In genomic region chr5:22028379-22028778, GRCm38 (mm10) we compare ENCODE assay signal across 30 mouse cellular contexts.
"Had no signal": no experiment of that assay in that cellular context is flagged by ENCODE, and none has a peak within 500 bp of the region (broad histone marks: within the 10 kb centered on the region; RNA-seq: fewer than 3 reads in every experiment).

No protein-coding gene starts in this region.

- H3K27ac ChIP-seq: limb, embryonic 10.5 days; limb, embryonic 12.5 days; limb, embryonic 13.5 days; limb, embryonic 15.5 days; liver, embryonic 12.5 days; liver, embryonic 13.5 days; liver, embryonic 14.5 days; liver, embryonic 15.5 days; lung, embryonic 15.5 days; macrophage; midbrain, embryonic 10.5 days; midbrain, embryonic 12.5 days; midbrain, embryonic 13.5 days had no signal

- H3K9me3 ChIP-seq: limb, embryonic 10.5 days; limb, embryonic 12.5 days; limb, embryonic 13.5 days; limb, embryonic 15.5 days; liver, embryonic 12.5 days; liver, embryonic 13.5 days; liver, embryonic 15.5 days; lung, embryonic 15.5 days; megakaryocyte, embryonic 14.5 days; midbrain, embryonic 10.5 days; midbrain, embryonic 12.5 days; midbrain, embryonic 13.5 days had no signal

- H3K36me3 ChIP-seq: limb, embryonic 10.5 days; limb, embryonic 12.5 days; limb, embryonic 13.5 days; limb, embryonic 15.5 days; liver, embryonic 15.5 days; lung, embryonic 15.5 days; midbrain, embryonic 10.5 days; midbrain, embryonic 12.5 days; midbrain, embryonic 13.5 days had no signal

- DNase-seq: left cerebral cortex, postnatal 4 days; liver; liver, embryonic 13.5 days; liver, postnatal 0 days; lung, adult 18-20 months; lung, adult 2 months; lung, embryonic 14.5 days; lung, postnatal 10 days; lung, postnatal 14 days; lung, postnatal 36 days; lung, postnatal 4 days; midbrain, embryonic 14.5 days had no signal

- H3K4me1 ChIP-seq: limb, embryonic 13.5 days; limb, embryonic 15.5 days; liver, embryonic 12.5 days; liver, embryonic 13.5 days; liver, embryonic 15.5 days; lung, embryonic 15.5 days; megakaryocyte, embryonic 14.5 days had no signal

- ATAC-seq: liver, embryonic 12.5 days; liver, postnatal 0 days; lung, postnatal 0 days; midbrain, embryonic 13.5 days; midbrain, embryonic 16.5 days had no signal

- H3K27me3 ChIP-seq: limb, embryonic 12.5 days; limb, embryonic 13.5 days; limb, embryonic 15.5 days; liver, embryonic 12.5 days; liver, embryonic 13.5 days; liver, embryonic 15.5 days; lung, embryonic 15.5 days; megakaryocyte, embryonic 14.5 days; midbrain, embryonic 12.5 days; midbrain, embryonic 13.5 days had no signal

- H3K9ac ChIP-seq: limb, embryonic 12.5 days; limb, embryonic 13.5 days; limb, embryonic 15.5 days; liver, embryonic 12.5 days; liver, embryonic 13.5 days; liver, embryonic 14.5 days; liver, embryonic 15.5 days; liver, postnatal 0 days; lung, embryonic 14.5 days; lung, embryonic 15.5 days; midbrain, embryonic 12.5 days; midbrain, embryonic 13.5 days had no signal

- H3K4me3 ChIP-seq: limb, embryonic 10.5 days; limb, embryonic 12.5 days; limb, embryonic 13.5 days; limb, embryonic 15.5 days; liver, embryonic 12.5 days; liver, embryonic 13.5 days; liver, embryonic 15.5 days; lung, embryonic 15.5 days; megakaryocyte, embryonic 14.5 days; midbrain, embryonic 10.5 days; midbrain, embryonic 12.5 days; midbrain, embryonic 13.5 days; myocyte had no signal

- H3K4me2 ChIP-seq: limb, embryonic 12.5 days; limb, embryonic 13.5 days; limb, embryonic 15.5 days; liver, embryonic 11.5 days; liver, embryonic 12.5 days; liver, embryonic 13.5 days; liver, embryonic 15.5 days; lung, embryonic 14.5 days; lung, embryonic 15.5 days; midbrain, embryonic 11.5 days; midbrain, embryonic 12.5 days; midbrain, embryonic 13.5 days had no signal
